In the genomic region with DNA sequence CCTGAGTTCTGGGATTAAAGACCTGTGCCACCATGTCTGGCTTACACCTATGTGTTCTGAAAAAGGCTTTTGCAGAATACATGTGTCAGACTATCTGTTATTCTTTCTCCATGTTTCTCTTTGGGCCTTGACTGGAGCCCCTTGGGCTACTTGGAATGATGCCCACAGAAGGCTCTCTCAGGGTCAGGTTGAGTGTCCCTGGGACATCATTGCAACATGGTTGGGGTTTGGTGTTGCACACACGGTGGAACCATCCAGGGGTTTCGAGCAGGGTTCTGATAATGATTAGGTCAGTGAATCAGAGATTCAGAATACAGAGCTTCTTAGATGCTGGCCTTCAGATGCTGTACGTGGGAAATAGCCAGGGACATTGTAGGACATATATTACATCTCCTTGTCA, we compare ENCODE assay signal across 22 mouse cellular contexts. TPM values are rescaled to one million over a fixed set of nuclear protein-coding genes. Genes with fewer than 3 reads are reported as not detected.
A peak's percentile ranks its signal among the peaks of the same experiment; 100 is the strongest.
DNase-seq lines count a peak whose midpoint lies in the region; ATAC-seq and TF ChIP-seq lines count a peak whose summit lies in the region.
"Had no signal": no experiment of that assay in that cellular context is flagged by ENCODE, and none has a peak within 500 bp of the region (broad histone marks: within the 10 kb centered on the region; RNA-seq: fewer than 3 reads in every experiment).

No protein-coding gene starts in this region.

- WGBS in heart, embryonic 16.5 days, result 81% methylated on average over 3 of the region's 3 CpGs
- 73% methylated on average over 3 of the region's 3 CpGs for WGBS in thymus, adult 2 months

- no peak for ATAC-seq in heart, embryonic 16.5 days (replicated peaks; ENCODE audit: extremely low read depth, insufficient read depth, low FRiP score)
- ATAC-seq: forebrain, embryonic 16.5 days; intestine, embryonic 16.5 days had no signal

- TF ChIP-seq POLR2A in thymus, adult 2 months (IDR thresholded peaks at IDR 0.05; ENCODE audit: control insufficient read depth, extremely low read depth, insufficient read depth, low read length, poor library complexity), result no peak

- H3K4me2 ChIP-seq in heart, embryonic 16.5 days (ENCODE audit: low read depth, low read length), result no peak overlapping the region
- H3K4me2 ChIP-seq: embryonic facial prominence, embryonic 13.5 days; forebrain, embryonic 12.5 days; heart, embryonic 11.5 days; hindbrain, embryonic 14.5 days had no signal

- H3K9ac ChIP-seq in heart, embryonic 16.5 days (ENCODE audit: low read length), result no peak overlapping the region
- H3K9ac ChIP-seq: embryonic facial prominence, embryonic 13.5 days; forebrain, embryonic 12.5 days; hindbrain, embryonic 14.5 days had no signal

- peak overlapping the region; percentile 13 for H3K27ac ChIP-seq in heart, embryonic 16.5 days (ENCODE audit: low read length)
- H3K27ac ChIP-seq in thymus, adult 2 months (ENCODE audit: control insufficient read depth, insufficient read depth, low read length), result peak overlapping the region; percentile 96
- H3K27ac ChIP-seq: embryonic facial prominence, embryonic 13.5 days; forebrain, embryonic 12.5 days; hindbrain, embryonic 10.5 days; hindbrain, embryonic 14.5 days had no signal

- H3K4me1 ChIP-seq in heart, embryonic 16.5 days (ENCODE audit: control insufficient read depth, insufficient read depth, low read length), result peaks cover 5% of the 10 kb centered on the region
- peaks cover 73% of the 10 kb centered on the region for H3K4me1 ChIP-seq in thymus, adult 2 months (replicated peaks; ENCODE audit: control insufficient read depth, insufficient read depth, low read length)
- H3K4me1 ChIP-seq: embryonic facial prominence, embryonic 13.5 days; hindbrain, embryonic 10.5 days had no signal

- TF ChIP-seq CTCF in thymus, adult 2 months (IDR thresholded peaks at IDR 0.05; ENCODE audit: borderline replicate concordance, control insufficient read depth, extremely low read depth, insufficient read depth, low read length, poor library complexity), result no peak

- no peaks in the 10 kb centered on the region for H3K36me3 ChIP-seq in heart, embryonic 16.5 days (ENCODE audit: control insufficient read depth, insufficient read depth)
- H3K36me3 ChIP-seq in thymus, adult 2 months (ENCODE audit: control insufficient read depth, insufficient read depth, low read length), result peaks cover 3% of the 10 kb centered on the region; the same call in 1 of the 2 replicates
- H3K36me3 ChIP-seq: embryonic facial prominence, embryonic 13.5 days; forebrain, embryonic 12.5 days; hindbrain, embryonic 10.5 days had no signal

- H3K27me3 ChIP-seq in heart, embryonic 16.5 days (ENCODE audit: control insufficient read depth, insufficient read depth, low read length), result no peaks in the 10 kb centered on the region
- H3K27me3 ChIP-seq in thymus, adult 2 months (ENCODE audit: control insufficient read depth, insufficient read depth, low read length), result no peaks in the 10 kb centered on the region
- H3K27me3 ChIP-seq: embryonic facial prominence, embryonic 13.5 days; forebrain, embryonic 12.5 days had no signal

- no peak overlapping the region for H3K4me3 ChIP-seq in heart, embryonic 16.5 days (ENCODE audit: low read length)
- no peak overlapping the region for H3K4me3 ChIP-seq in thymus, adult 2 months (ENCODE audit: control insufficient read depth, insufficient read depth, low read length)
- H3K4me3 ChIP-seq: embryonic facial prominence, embryonic 13.5 days; forebrain, embryonic 12.5 days; hindbrain, embryonic 10.5 days had no signal

- no peaks in the 10 kb centered on the region for H3K9me3 ChIP-seq in heart, embryonic 16.5 days (replicated peaks; ENCODE audit: control insufficient read depth, low read length)
- H3K9me3 ChIP-seq: embryonic facial prominence, embryonic 13.5 days; forebrain, embryonic 12.5 days; hindbrain, embryonic 10.5 days had no signal

- intact Hi-C loops in heart, postnatal 36 days (cut with DNase I), result no loop called here

- peak; percentile 71 for DNase-seq in adrenal gland, adult 2 months
- no peak for DNase-seq in adrenal gland, postnatal 4 days (ENCODE audit: low spot score in 2 of 2)
- no peak for DNase-seq in heart, postnatal 36 days
- DNase-seq in thymus, adult 2 months, result no peak
- DNase-seq in thymus, postnatal 0 days (ENCODE audit: low spot score), result no peak
- peak; percentile 20 for DNase-seq in 416B (ENCODE audit: low read depth)
- no peak for DNase-seq in cerebellum, adult 8-10 months
- DNase-seq: cerebellum, adult 11 months; cerebellum, adult 9-10 months; gastrocnemius, postnatal 10 days; heart, adult 18-20 months; heart, postnatal 14 days had no signal

RNA-seq across cellular contexts. Expression of gene Gm525, which starts 4.7 kb away (rescaled TPM):
- not detected for total RNA-seq in adrenal gland, adult 2 months (2021)
- 0.26 and 0.58 TPM in 2 replicates for polyA plus RNA-seq in adrenal gland, adult 2 months (2012; rRNA removed)
- under 1 TPM in 1 of 2 experiments, not detected in 1; 0.62 TPM for total RNA-seq in adrenal gland, postnatal 4 days (2021)
- polyA plus RNA-seq in heart, embryonic 16.5 days (2015; fragmentation: Nextera tagmentation; extraction: Ambion mirVana), result 4.7 and 9.1 TPM in 2 replicates
- not detected for total RNA-seq in heart, postnatal 36 days (2021)
- polyA plus RNA-seq in thymus, adult 2 months (2012; rRNA removed), result 25.8 and 35.9 TPM in 2 replicates
- polyA plus RNA-seq in thymus, postnatal 0 days (2015; fragmentation: Nextera tagmentation; extraction: Ambion mirVana), result 191 and 212 TPM in 2 replicates
- total RNA-seq: gastrocnemius, postnatal 10 days; heart, adult 18-20 months; heart, postnatal 14 days; MEL had no signal
- polyA plus RNA-seq: C2C12; forebrain, embryonic 12.5 days; forebrain, embryonic 16.5 days; heart, embryonic 11.5 days; hindbrain, embryonic 10.5 days; hindbrain, embryonic 14.5 days had no signal

RNA-seq across cellular contexts. Expression of gene Dgke, which starts 11.7 kb away (rescaled TPM):
- total RNA-seq in adrenal gland, adult 2 months (2021), result 10 to 100 TPM; 11.0 to 11.3 TPM
- 7.8 TPM in 2 replicates for polyA plus RNA-seq in adrenal gland, adult 2 months (2012; rRNA removed)
- 10 to 100 TPM; 11.3 to 14.2 TPM for total RNA-seq in adrenal gland, postnatal 4 days (2021)
- polyA plus RNA-seq in heart, embryonic 16.5 days (2015; fragmentation: Nextera tagmentation; extraction: Ambion mirVana), result 7.8 and 8.7 TPM in 2 replicates
- 10 to 100 TPM in 1 of 2 experiments, 1 to 10 TPM in 1; 10.0 to 14.3 TPM for total RNA-seq in heart, postnatal 36 days (2021)
- 81.2 and 84.0 TPM in 2 replicates for polyA plus RNA-seq in thymus, adult 2 months (2012; rRNA removed)
- 19.8 and 25.5 TPM in 2 replicates for polyA plus RNA-seq in thymus, postnatal 0 days (2015; fragmentation: Nextera tagmentation; extraction: Ambion mirVana)

Comparison
In these comparisons a context has a peak if more than half of its experiments do, and no peak if none do; other contexts are left out.
1. DNase-seq: peak in adrenal gland, adult 2 months (single experiment) and 416B (single experiment); none in adrenal gland, postnatal 4 days (0 of 2), heart, postnatal 36 days (0 of 2), thymus, adult 2 months (single experiment), thymus, postnatal 0 days (single experiment) and cerebellum, adult 8-10 months (single experiment).